Mouse (Mus musculus) fibroblast of lung, adult 2 months (primary cell): ENCODE measurements around the gene Pitpnc1.
A peak's percentile ranks its signal among the peaks of the same experiment; 100 is the strongest.

Experiments used
- DNase-seq: peaks from one replicate; pipeline ENCODE4 v3.0.0-alpha.2; 2011; ENCODE audit warnings: low read depth

Gene Pitpnc1

GRCm38 (mm10) chr11:107408886-107409285, 61.6 kb downstream of the Pitpnc1 start:
- DNase-seq: no peak

GRCm38 (mm10) chr11:107407698-107408097, 62.8 kb downstream of the Pitpnc1 start:
- no peak for DNase-seq

DNA sequence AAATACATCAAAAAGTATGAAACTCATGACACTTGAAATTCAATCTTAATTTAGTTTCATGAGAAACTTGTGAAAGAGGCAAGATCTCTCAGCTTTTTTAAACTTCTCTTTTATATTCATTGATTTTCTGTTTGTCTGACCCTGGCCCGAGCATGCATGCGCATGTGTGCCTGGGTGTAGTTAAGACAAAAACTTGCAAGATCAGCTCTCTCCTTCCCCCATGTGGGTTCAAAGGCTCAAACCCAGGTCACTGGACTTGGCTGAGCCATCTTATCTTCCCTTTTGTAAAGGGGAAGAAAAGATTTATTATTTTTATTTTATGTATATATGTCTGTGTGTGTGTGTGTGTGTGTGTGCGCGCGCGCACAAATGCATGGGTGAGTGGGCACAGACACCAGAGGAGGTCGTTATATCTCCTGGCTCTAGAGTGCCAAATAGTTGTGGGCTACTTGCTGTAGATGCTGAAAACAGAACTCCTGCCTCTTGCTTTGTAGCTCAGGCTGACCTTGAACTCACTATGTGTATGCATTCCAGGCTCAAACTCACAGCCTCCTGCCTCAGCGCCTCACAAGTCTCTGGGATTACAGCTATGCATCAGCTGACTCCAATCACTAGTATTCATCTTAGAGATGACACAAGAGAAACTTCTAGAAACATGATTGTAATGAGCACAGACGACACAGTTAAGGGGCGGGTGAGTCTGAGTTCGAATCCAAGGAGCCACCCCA, 64.7 kb downstream of the Pitpnc1 start:
- DNase-seq: no peak

- no peak for DNase-seq
Observed at GRCm38 (mm10) chr11:107403309-107403708, 67.2 kb downstream of the Pitpnc1 start.

- DNase-seq: no peak
Observed at GRCm38 (mm10) chr11:107401839-107402590, 68.5 kb downstream of the Pitpnc1 start.

DNA sequence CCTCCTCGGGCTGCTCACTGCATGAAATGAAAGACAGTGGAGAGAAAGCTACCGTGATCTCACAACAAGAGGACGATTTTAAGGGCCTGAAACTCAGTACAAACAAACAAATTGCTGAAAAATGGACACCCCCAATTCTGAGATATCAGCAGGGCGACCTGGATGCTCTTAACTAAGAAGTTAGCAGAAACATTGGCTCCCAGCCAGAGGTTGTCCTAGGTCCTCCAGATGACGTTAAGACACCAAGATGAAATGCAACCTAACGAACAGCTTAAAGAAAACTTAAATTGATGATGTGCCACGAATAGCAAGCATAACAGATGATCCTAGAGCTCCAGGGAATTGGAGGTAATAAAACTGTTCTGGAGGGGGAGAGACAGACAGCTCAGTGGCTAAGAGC, 69.7 kb downstream of the Pitpnc1 start:
- no peak for DNase-seq

DNA sequence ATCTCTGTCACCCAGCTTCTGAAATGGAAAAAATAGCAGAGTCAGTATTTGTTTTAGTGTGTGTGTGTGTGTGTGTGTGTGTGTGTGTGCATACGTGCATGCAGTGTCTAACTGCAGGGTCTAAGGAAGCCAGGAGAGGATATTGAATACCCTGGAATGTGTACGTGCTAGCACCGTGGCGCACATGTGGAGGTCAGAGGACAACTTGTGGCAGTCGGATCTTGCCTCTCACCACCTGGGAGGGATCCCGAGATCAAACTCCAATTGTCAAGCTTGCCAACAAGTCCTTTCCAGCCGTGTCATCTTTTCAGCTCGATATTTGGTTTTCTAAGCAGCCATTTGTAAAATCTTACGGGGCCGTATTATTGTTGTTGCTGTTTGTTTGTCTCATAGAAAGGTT, 70.5 kb downstream of the Pitpnc1 start:
- no peak for DNase-seq

DNA sequence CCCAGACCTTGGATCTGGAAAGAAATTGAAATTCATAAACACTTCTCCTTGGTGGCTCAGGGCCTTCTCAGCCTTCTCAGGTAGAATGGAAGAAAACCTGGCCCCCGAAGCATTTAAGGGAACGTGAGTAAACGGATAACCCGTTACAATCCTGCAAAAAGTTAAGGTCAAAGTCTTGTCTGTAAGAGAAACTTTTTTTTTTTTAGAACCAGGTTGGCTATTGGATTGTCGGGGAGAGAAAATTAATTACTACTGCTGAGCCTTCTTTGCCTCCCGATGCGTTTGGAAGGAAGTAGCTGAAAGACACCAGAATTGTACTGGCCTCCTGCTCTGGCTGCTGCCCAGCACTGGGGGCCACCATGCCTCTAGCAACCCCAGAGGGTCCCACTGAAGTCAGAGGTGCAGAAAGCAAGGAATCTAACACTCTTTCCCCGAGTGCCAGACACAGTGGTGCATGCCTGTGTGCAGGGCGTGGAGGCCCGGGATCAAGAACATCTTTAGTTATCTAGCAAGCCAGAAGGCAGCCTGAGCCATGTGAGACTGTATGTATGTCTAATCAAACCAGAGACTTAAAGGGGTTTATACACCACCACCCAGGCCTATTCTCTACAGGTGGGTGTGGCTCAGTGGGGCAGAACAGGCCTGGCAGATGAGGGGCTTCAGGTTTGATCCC, 73.0 kb downstream of the Pitpnc1 start:
- DNase-seq: no peak

GRCm38 (mm10) chr11:107394245-107394644, 76.3 kb downstream of the Pitpnc1 start:
- no peak for DNase-seq

GRCm38 (mm10) chr11:107393828-107394165, 76.7 kb downstream of the Pitpnc1 start:
- DNase-seq: no peak

GRCm38 (mm10) chr11:107393154-107393827, 77.2 kb downstream of the Pitpnc1 start:
- no peak for DNase-seq

DNA sequence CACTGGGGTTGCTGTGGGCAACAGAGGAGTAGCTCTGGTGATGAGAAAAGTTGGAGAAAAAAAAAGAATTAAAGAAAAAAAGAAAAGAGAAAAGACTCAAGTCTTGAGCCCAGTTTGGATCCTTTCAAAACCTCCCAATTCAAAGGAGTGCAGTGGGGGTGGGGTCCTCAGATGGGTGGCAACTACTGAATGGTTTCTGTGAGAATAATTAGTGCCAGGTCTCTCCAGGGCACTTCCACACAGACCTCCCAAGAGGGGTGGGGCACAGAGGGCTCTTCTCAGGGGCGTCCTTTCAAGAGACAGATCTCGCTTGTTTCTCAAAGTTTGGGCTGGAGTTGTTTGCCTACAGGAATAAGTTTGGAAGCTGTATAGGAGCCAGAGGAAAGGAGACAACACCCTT, 80.0 kb downstream of the Pitpnc1 start:
- DNase-seq: no peak

GRCm38 (mm10) chr11:107390001-107390400, 80.5 kb downstream of the Pitpnc1 start:
- no peak for DNase-seq

- DNase-seq: no peak
Observed at GRCm38 (mm10) chr11:107386481-107386880, 84.0 kb downstream of the Pitpnc1 start.

- DNase-seq: no peak
Observed at GRCm38 (mm10) chr11:107385306-107385705, 85.2 kb downstream of the Pitpnc1 start.

- DNase-seq: no peak
Observed at GRCm38 (mm10) chr11:107383985-107384384, 86.5 kb downstream of the Pitpnc1 start.

GRCm38 (mm10) chr11:107379965-107380364, 90.5 kb downstream of the Pitpnc1 start:
- peak; percentile 37 for DNase-seq

DNA sequence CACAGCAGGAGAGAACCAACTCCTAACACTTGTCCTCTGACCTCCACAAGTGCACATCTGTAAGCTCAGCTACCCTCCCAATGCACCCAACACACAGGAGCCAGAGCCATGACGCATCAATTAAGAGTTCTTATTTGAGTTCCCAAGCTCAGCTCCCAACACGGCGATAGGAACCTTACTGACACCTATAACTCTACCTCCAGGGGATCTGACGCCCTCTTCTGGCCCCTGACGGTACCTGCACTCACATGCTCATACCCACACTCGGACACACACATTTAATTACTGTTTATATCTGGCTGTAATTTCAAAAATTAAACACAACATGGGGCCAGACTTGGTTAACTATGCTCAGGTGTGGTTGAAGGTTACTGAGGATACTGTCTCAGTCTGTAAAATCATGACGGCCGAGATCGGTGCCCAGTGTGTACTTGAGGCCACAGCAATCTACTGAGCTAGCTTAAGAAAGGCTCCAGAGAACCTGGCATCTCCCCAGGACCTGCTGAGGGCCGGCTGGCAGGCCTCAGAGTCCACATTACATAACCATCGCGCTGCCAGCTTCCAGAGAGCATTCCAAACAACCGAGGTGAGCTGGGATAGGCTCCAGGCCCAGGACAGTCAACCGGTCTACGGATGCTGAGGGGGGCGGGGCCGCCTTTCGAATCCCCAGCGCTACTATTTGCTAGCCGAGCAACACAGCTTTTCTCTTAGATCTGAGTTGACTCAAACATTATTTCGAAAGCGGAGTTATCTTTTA, 91.2 kb downstream of the Pitpnc1 start:
- DNase-seq: peak; percentile 90

DNA sequence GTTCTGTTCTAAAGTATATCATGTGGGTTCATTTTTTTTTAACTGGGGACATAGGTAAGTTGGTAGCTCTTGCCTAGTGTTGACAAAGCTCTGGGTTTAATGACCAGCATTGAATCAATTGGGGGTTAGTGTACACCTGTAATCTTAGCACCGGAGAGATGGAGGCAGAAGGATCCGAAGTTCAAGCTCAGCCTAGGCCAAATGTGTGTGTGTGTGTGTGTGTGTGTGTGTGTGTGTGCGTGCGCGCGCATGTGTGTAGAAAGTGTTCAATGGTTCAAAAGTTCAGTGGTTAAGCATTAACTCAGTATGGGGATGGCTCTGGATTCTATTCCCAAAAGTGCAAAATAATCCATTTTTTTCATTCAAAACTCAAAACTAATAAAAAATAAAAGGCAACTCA, 93.2 kb downstream of the Pitpnc1 start:
- no peak for DNase-seq

GRCm38 (mm10) chr11:107376272-107376671, 94.2 kb downstream of the Pitpnc1 start:
- DNase-seq: peak; percentile 91

- peak; percentile 25 for DNase-seq
Observed at GRCm38 (mm10) chr11:107375816-107376215, 94.7 kb downstream of the Pitpnc1 start.

- DNase-seq: no peak
Observed at GRCm38 (mm10) chr11:107373569-107373968, 96.9 kb downstream of the Pitpnc1 start.
